Mouse (Mus musculus) embryonic facial prominence, embryonic 15.5 days (tissue): ENCODE measurements around the gene Prim2. TPM values are rescaled to one million over a fixed set of nuclear protein-coding genes. Genes with fewer than 3 reads are reported as not detected.

Source experiments
- ATAC-seq: fragments of 200-750 bp; cut with Nextera tagmentation; 2 replicates; pipeline ENCODE4 v1.8.0; 2017; ENCODE audit warnings: low read depth, moderate TSS enrichment; ENCODE audit not compliant: insufficient number of reproducible peaks, low FRiP score, low TSS enrichment
- H3K27ac ChIP-seq: fragments of 300-500 bp; sonication (generic); replicated peaks from 2 replicates; pipeline ENCODE4 v1.5.1; 2015; ENCODE audit warnings: mild to moderate bottlenecking, inconsistent platforms
- H3K27me3 ChIP-seq: fragments of 300-500 bp; sonication (generic); 2 replicates; pipeline ENCODE4 v1.6.1; 2015; ENCODE audit warnings: inconsistent platforms
- H3K36me3 ChIP-seq: fragments of 300-500 bp; sonication (generic); 2 replicates; pipeline ENCODE4 v1.6.1; 2015; ENCODE audit warnings: mild to moderate bottlenecking, inconsistent platforms
- H3K4me1 ChIP-seq: fragments of 300-500 bp; sonication (generic); 2 replicates; pipeline ENCODE4 v1.6.1; 2015; ENCODE audit warnings: inconsistent platforms
- H3K4me2 ChIP-seq: fragments of 300-500 bp; sonication (generic); replicated peaks from 2 replicates; pipeline ENCODE4 v1.6.1; 2015; ENCODE audit warnings: mild to moderate bottlenecking, inconsistent platforms
- H3K4me3 ChIP-seq: fragments of 300-500 bp; sonication (generic); replicated peaks from 2 replicates; pipeline ENCODE4 v1.5.1; 2015; ENCODE audit warnings: mild to moderate bottlenecking, inconsistent platforms
- H3K9ac ChIP-seq: fragments of 300-500 bp; sonication (generic); 2 replicates; pipeline ENCODE4 v1.6.1; 2015; ENCODE audit warnings: inconsistent platforms
- H3K9me3 ChIP-seq: fragments of 300-500 bp; sonication (generic); replicated peaks from 2 replicates; pipeline ENCODE4 v1.6.1; 2016; ENCODE audit warnings: inconsistent platforms
- WGBS: fragments of 180-500 bp; shearing (Covaris S2); methylation state at CpG from one replicate; pipeline ENCODE4 v1.1.7; 2015; 5-methylcytosine and 5-hydroxymethylcytosine counted together
- polyA plus RNA-seq: library from polyadenylated mRNA; unstranded; fragments of >200 nt; fragmentation: Nextera tagmentation; extraction: Ambion mirVana; gene quantifications from 2 replicates; pipeline ENCODE4 v1.2.1, GENCODE M21; 2015

The Prim2 gene
- polyA plus RNA-seq, 1 experiment from 2014 or later = 30.3 TPM

DNA sequence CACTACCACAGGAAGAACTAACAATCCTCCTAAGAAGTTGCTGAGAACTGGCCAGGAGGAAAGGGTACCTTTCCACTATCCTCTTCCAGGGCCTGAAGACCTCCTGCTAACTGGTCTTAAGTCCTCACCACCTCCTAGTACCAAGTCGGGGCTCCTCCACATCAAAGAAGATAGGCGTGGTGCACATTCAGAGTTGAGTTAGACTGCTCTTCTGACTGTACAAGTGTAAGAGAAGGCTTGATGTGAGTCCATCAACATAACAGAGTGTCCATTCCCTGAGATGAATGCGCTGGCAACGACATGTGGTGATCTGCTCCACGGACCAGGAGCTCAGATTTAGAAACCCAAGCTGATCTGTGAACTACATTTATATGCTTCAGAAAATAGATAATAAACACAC is 165.2 kb downstream of the Prim2 start:
- H3K4me2 ChIP-seq = no peak overlapping the region
- no peak overlapping the region for H3K9ac ChIP-seq
- no peak overlapping the region for H3K27ac ChIP-seq
- H3K36me3 ChIP-seq = no peaks in the 10 kb centered on the region
- no peak overlapping the region for H3K4me3 ChIP-seq
- H3K4me1 ChIP-seq = no peaks in the 10 kb centered on the region
- WGBS = 89% methylated on average over 5 of the region's 5 CpGs
- H3K9me3 ChIP-seq = no peaks in the 10 kb centered on the region
- no peaks in the 10 kb centered on the region for H3K27me3 ChIP-seq
- no peak for ATAC-seq

DNA sequence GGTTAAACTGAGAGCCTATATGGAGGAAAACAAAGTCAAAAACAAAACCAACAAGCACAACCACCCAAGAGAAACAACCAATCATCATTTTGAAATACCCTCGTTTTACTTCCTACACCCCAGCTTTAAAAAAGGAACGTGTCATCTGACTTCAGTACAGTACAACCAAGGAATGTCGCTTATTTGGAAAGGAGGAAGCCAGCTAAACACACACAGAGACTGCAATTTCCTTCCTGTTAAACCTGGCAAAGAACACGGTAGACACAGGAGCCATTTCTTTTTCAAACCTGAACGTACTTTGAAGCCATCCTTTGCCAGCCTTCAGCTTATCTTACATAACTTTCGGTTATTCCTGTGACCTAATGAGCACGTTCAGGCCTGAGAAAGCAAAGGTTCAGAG is 166.7 kb downstream of the Prim2 start:
- no peaks in the 10 kb centered on the region for H3K36me3 ChIP-seq
- no peak overlapping the region for H3K9ac ChIP-seq
- no peak for ATAC-seq
- no peak overlapping the region for H3K4me3 ChIP-seq
- H3K4me1 ChIP-seq = no peaks in the 10 kb centered on the region
- H3K4me2 ChIP-seq = no peak overlapping the region
- H3K9me3 ChIP-seq = no peaks in the 10 kb centered on the region
- H3K27ac ChIP-seq = no peak overlapping the region
- H3K27me3 ChIP-seq = no peaks in the 10 kb centered on the region
- WGBS = 59% methylated on average over 7 of the region's 7 CpGs

DNA sequence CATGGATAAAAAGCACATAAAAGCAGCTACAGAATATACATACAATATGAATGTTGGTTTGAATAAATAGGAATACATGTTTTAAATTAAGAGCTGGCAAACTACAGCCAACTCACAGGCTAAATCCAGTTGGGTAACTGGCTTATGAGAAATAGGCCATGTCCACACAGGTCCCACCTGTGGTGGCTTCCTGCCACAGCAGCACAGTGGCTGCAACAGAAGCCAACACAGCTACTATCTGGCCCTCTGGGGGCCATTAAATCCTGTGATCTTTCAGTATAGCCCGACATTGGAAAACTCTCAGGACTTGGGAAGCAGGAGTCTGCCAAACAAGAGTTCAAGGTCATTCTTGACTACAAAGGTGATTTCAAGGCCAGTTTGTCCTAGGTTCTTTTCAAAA is 167.3 kb downstream of the Prim2 start:
- H3K27ac ChIP-seq = no peak overlapping the region
- ATAC-seq = no peak
- H3K27me3 ChIP-seq = no peaks in the 10 kb centered on the region
- H3K4me2 ChIP-seq = no peak overlapping the region
- no peak overlapping the region for H3K4me3 ChIP-seq
- H3K36me3 ChIP-seq = no peaks in the 10 kb centered on the region
- no peak overlapping the region for H3K9ac ChIP-seq
- 54% methylated on average over 1 of the region's 1 CpGs for WGBS
- H3K9me3 ChIP-seq = no peaks in the 10 kb centered on the region
- no peaks in the 10 kb centered on the region for H3K4me1 ChIP-seq

DNA sequence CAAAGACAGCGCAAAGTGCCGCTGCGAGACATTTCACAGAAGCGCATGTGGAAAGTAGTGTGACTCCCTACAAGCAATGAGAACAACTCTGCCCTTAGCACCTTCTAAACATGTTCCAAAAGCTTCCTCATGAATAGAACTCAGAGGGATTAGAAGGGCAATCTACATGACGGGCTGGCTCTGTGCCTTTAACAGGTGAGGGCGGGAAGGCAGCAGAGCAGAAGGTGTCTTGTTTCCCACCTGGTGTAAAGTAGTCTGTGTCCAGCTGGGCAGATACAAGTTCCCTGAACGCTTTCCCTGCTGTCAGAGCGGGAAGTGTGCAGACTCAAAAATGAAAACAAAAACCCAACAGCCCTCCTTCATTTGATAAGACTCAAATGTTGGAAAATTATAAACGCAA is 169.5 kb downstream of the Prim2 start:
- H3K9me3 ChIP-seq = no peaks in the 10 kb centered on the region
- no peak overlapping the region for H3K9ac ChIP-seq
- H3K4me2 ChIP-seq = no peak overlapping the region
- H3K4me3 ChIP-seq = no peak overlapping the region
- WGBS = 75% methylated on average over 9 of the region's 9 CpGs
- no peaks in the 10 kb centered on the region for H3K27me3 ChIP-seq
- no peaks in the 10 kb centered on the region for H3K4me1 ChIP-seq
- H3K27ac ChIP-seq = no peak overlapping the region
- no peaks in the 10 kb centered on the region for H3K36me3 ChIP-seq
- no peak for ATAC-seq

DNA sequence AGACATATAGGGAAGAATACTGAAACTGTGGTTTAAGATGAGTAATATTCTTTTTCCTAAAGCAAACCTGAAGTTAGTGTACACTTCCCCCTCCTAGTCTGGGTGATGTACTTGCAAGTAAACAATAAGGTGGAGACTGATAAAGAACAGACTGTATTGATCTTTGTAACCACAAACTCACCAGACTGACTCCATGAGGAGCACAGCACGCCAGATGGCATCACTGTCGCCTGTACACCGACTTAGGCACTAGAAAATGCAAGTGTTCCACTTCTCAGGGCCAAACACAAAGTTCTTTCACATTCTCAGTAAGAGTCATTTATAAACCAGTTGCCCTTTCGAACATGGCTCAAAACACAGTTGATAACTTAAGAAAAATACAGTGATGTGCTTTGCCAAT is 170.0 kb downstream of the Prim2 start:
- Histone ChIP-seq H3K27ac (no peak overlapping the region), H3K4me1 (no peaks in the 10 kb centered on the region), H3K36me3 (no peaks in the 10 kb centered on the region), H3K4me2 (no peak overlapping the region), H3K27me3 (no peaks in the 10 kb centered on the region), H3K9me3 (no peaks in the 10 kb centered on the region), H3K4me3 (no peak overlapping the region), H3K9ac (no peak overlapping the region)
- no peak for ATAC-seq
- WGBS = 82% methylated on average over 4 of the region's 4 CpGs

DNA sequence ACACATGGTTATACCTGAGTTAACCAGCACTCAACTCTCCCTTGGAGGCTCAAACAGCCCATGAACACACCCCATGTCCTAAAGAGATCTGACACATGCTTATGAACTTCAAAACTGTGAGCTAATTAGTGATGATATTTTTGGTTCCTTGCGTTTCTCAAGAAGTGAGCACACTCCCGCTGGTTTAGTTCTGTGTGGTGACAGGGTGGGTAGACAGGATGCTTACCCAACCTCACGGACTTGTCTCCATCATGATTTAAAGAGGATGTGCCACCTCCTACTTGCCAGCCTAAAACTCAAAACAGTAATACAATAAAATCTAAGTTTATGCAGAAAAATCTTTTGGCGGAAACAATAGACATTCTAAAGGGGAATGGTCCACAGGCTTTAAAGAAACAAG is 173.5 kb downstream of the Prim2 start:
- H3K36me3 ChIP-seq = no peaks in the 10 kb centered on the region
- ATAC-seq = no peak
- H3K4me3 ChIP-seq = no peak overlapping the region
- 76% methylated on average over 4 of the region's 4 CpGs for WGBS
- H3K4me1 ChIP-seq = no peaks in the 10 kb centered on the region
- H3K27me3 ChIP-seq = no peaks in the 10 kb centered on the region
- H3K9me3 ChIP-seq = no peaks in the 10 kb centered on the region
- H3K27ac ChIP-seq = no peak overlapping the region
- no peak overlapping the region for H3K4me2 ChIP-seq
- no peak overlapping the region for H3K9ac ChIP-seq

DNA sequence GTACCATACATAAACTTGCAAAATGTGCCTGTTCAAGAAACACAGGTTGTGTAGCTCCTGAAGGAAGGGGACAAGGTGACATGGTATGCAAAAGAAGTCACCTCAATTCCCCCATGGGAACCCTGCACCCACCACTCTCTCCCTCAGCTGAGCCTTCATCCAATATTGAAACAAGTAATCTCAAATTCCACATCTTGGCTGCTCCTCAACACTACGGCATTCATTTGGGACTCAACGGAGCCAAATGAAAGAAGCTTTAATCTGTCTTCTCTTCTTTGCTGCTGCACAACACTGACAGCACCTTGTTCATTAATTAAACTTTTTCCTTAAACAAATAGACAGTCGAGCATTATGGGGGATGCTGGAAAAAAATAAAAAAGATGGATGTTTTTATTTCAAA is 174.0 kb downstream of the Prim2 start:
- WGBS = 67% methylated on average over 3 of the region's 3 CpGs
- no peak overlapping the region for H3K27ac ChIP-seq
- no peak overlapping the region for H3K9ac ChIP-seq
- no peak for ATAC-seq
- H3K9me3 ChIP-seq = no peaks in the 10 kb centered on the region
- no peaks in the 10 kb centered on the region for H3K4me1 ChIP-seq
- no peak overlapping the region for H3K4me3 ChIP-seq
- no peaks in the 10 kb centered on the region for H3K36me3 ChIP-seq
- H3K27me3 ChIP-seq = no peaks in the 10 kb centered on the region
- no peak overlapping the region for H3K4me2 ChIP-seq

DNA sequence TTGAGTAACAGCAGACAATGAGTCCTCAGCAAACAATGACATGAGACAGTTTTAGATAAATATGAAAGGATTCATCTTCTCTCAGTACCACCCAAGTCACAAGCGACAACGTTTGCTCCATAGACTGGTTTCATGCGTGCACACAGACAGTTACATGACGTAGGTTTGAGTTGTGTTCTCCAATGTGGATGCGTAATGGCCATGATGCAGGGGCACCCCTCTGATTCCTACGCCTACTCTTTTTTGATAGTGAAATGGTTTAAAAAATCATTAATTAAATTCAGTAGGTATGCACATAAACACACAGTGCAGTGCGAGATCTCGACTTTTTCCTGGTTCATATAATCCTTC is 174.4 kb downstream of the Prim2 start:
- H3K9me3 ChIP-seq = no peaks in the 10 kb centered on the region
- H3K27me3 ChIP-seq = no peaks in the 10 kb centered on the region
- whole genome bisulfite sequencing = 80% methylated on average over 8 of the region's 8 CpGs
- H3K4me1 ChIP-seq = no peaks in the 10 kb centered on the region
- no peak overlapping the region for H3K4me2 ChIP-seq
- no peaks in the 10 kb centered on the region for H3K36me3 ChIP-seq
- no peak for ATAC-seq
- H3K9ac ChIP-seq = no peak overlapping the region
- H3K4me3 ChIP-seq = no peak overlapping the region
- no peak overlapping the region for H3K27ac ChIP-seq

DNA sequence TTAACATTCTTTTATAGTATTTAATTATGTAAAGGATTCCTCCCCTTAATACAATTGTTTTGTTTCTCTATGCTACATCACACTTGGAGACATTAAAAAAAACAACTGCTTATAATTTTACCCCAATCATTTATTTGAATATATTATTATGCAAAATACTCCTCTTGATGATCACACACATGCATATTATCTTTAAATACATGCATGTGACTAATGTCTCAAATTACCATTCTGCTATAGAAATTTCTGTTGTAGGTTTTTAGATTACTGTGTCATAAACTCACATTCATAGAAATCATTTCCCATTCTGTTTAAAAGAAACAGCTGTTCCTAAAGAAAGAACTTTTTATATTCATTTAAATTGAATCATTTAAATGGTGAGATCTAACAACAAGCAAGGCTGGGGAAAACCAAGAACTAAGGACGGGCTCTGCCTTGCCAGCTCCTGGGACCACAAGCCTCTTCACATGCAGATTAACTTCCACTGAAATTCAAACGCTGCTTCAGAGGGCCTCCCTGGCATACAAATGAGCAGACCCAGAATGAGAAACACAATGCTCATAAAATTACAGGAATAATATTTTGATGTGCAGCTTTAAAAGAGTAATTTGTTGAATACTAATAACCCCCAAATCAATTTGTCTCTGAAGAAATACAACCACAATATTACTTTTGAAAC is 174.9 kb downstream of the Prim2 start:
- Histone ChIP-seq H3K9me3 (no peaks in the 10 kb centered on the region), H3K36me3 (no peaks in the 10 kb centered on the region), H3K27ac (no peak overlapping the region), H3K27me3 (no peaks in the 10 kb centered on the region), H3K4me3 (no peak overlapping the region), H3K4me2 (no peak overlapping the region), H3K4me1 (no peaks in the 10 kb centered on the region), H3K9ac (no peak overlapping the region)
- 42% methylated on average over 2 of the region's 2 CpGs for WGBS
- no peak for ATAC-seq

DNA sequence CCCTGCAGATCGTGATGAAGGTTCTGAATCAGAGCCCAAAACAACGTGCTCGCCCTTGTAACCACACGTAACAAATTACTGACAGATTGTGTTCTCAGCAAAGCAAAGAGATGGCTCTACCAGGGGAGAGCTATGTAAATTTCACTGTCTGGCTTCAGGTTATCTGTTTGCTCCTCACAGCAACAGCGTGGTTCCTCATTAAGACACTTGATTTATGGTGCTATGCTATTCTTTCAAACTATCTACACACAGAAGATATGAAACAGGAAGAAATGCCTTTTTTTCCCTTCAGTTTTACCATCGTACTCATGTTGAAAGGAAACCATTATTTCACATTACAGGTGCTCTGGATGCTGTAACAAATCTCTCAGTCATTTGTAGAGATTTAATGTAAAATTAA is 179.4 kb downstream of the Prim2 start:
- Histone ChIP-seq H3K9me3 (no peaks in the 10 kb centered on the region), H3K4me2 (no peak overlapping the region), H3K36me3 (no peaks in the 10 kb centered on the region), H3K27me3 (no peaks in the 10 kb centered on the region), H3K4me3 (no peak overlapping the region), H3K9ac (no peak overlapping the region), H3K27ac (no peak overlapping the region), H3K4me1 (no peaks in the 10 kb centered on the region)
- ATAC-seq = no peak
- 68% methylated on average over 6 of the region's 6 CpGs for WGBS

DNA sequence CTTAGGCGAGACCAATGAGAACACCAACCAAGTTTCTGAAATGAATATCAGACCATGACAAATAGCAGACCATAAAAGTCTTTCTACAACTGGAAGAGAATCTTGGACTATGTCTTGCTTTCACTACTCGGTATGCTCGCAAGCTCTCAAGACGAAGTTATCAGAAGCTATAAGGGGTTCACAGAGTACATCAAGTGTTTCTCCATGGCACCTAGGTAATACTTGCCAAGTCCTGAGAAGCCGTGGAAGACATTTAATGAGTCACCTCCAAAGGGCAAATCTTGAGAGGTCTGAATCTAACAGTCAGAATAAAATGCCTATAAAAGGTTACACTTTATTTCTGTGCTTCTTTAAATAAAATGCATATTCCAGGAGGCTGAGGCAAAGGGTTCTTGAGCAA is 181.2 kb downstream of the Prim2 start:
- WGBS = 94% methylated on average over 5 of the region's 5 CpGs
- Histone ChIP-seq H3K36me3 (no peaks in the 10 kb centered on the region), H3K27ac (no peak overlapping the region), H3K4me1 (no peaks in the 10 kb centered on the region), H3K4me3 (no peak overlapping the region), H3K4me2 (no peak overlapping the region), H3K9ac (no peak overlapping the region), H3K9me3 (no peaks in the 10 kb centered on the region), H3K27me3 (no peaks in the 10 kb centered on the region)
- ATAC-seq = no peak

DNA sequence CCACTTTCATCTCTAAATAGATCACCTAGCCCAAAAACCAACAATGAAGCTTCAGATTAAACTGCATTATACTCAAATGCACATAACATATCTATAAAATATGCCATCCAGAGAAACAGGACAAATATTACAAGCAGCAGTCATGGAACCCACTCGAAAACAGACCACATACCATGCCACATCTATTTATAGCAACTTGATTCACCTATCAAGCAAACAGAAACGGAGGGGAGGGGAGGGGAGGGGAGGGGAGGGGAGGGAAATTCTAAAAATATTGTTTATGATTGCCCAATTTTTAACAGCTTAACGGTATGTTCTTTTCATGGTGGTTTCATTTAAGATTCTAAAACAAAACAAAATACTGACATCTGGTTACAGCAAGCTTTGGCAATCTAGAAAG is 185.8 kb downstream of the Prim2 start:
- Histone ChIP-seq H3K4me1 (no peaks in the 10 kb centered on the region), H3K9ac (no peak overlapping the region), H3K4me3 (no peak overlapping the region), H3K36me3 (no peaks in the 10 kb centered on the region), H3K27me3 (no peaks in the 10 kb centered on the region), H3K9me3 (no peaks in the 10 kb centered on the region), H3K27ac (no peak overlapping the region), H3K4me2 (no peak overlapping the region)
- ATAC-seq = no peak
- 43% methylated on average over 3 of the region's 3 CpGs for WGBS
